Mouse (Mus musculus) heart, postnatal 14 days (tissue): ENCODE measurements at regions not wholly inside any gene's neighbourhood (a gene's known extent, or its start where the extent isn't known, plus 50 kb on each side); places are given as distances from the start of the nearest gene placed in this dataset.
"Not testable (repeated sequence)": the region's sequence is repeated elsewhere in the genome, so short reads cannot be mapped to it uniquely, and the experiment has no call there.

ENCODE experiments used
- DNase-seq, 2 experiments: peaks; one replicate each; pipeline ENCODE4 v3.0.0; 2021 to 2022
- intact Hi-C: fragments of 180-260 bp; cut with DNase I; formaldehyde crosslinking; loops from one replicate; pipeline ENCODE4 v1.15.1; 2025

- peak; percentile 26 to 51 for DNase-seq
- intact Hi-C loops, result no loop called here
Observed at GRCm38 (mm10) chr14:87215099-87215498, 74.1 kb upstream of the Diaph3 start.

GRCm38 (mm10) chr14:87217042-87217441, 76.0 kb upstream of the Diaph3 start:
- intact Hi-C loops, result no loop called here
- DNase-seq, result no peak

GRCm38 (mm10) chr14:87219975-87220374, 78.9 kb upstream of the Diaph3 start:
- no peak for DNase-seq
- intact Hi-C loops, result no loop called here

- no peak for DNase-seq
- intact Hi-C loops, result no loop called here
Observed at GRCm38 (mm10) chr14:87224870-87225269, 83.8 kb upstream of the Diaph3 start.

- intact Hi-C loops, result no loop called here
- no peak for DNase-seq
Observed at GRCm38 (mm10) chr14:87249258-87249657, 108.2 kb upstream of the Diaph3 start.

GRCm38 (mm10) chr14:87255484-87256208, 114.6 kb upstream of the Diaph3 start:
- intact Hi-C loops, result no loop called here

GRCm38 (mm10) chr14:87261726-87262125, 120.7 kb upstream of the Diaph3 start:
- DNase-seq, result no peak
- intact Hi-C loops, result no loop called here

More at GRCm38 (mm10) chr14:87255484-87256208, 114.6 kb upstream of the Diaph3 start:
- no peak for DNase-seq

GRCm38 (mm10) chr14:87264826-87265225, 123.8 kb upstream of the Diaph3 start:
- DNase-seq, result no peak
- intact Hi-C loops, result no loop called here

GRCm38 (mm10) chr14:87266309-87266708, 125.3 kb upstream of the Diaph3 start:
- no peak for DNase-seq
- intact Hi-C loops, result no loop called here

GRCm38 (mm10) chr14:87289266-87289665, 127.2 kb upstream of the Tdrd3 start:
- intact Hi-C loops, DNase-seq: not testable (repeated sequence)

GRCm38 (mm10) chr14:87289708-87290243, 126.7 kb upstream of the Tdrd3 start:
- DNase-seq, result no peak
- intact Hi-C loops, result no loop called here

GRCm38 (mm10) chr14:87295206-87295605, 121.2 kb upstream of the Tdrd3 start:
- intact Hi-C loops, result no loop called here

GRCm38 (mm10) chr14:87297160-87297559, 119.3 kb upstream of the Tdrd3 start:
- no peak for DNase-seq
- intact Hi-C loops, result no loop called here

More at GRCm38 (mm10) chr14:87295206-87295605, 121.2 kb upstream of the Tdrd3 start:
- DNase-seq, result no peak

- intact Hi-C loops, result no loop called here
- no peak for DNase-seq
Observed at GRCm38 (mm10) chr14:87300838-87301237, 115.6 kb upstream of the Tdrd3 start.

- no peak for DNase-seq
- intact Hi-C loops, result no loop called here
Observed at GRCm38 (mm10) chr14:87301564-87301963, 114.9 kb upstream of the Tdrd3 start.

GRCm38 (mm10) chr14:87305481-87305880, 111.0 kb upstream of the Tdrd3 start:
- no peak for DNase-seq
- intact Hi-C loops, result no loop called here

GRCm38 (mm10) chr14:87306011-87306410, 110.4 kb upstream of the Tdrd3 start:
- intact Hi-C loops, result no loop called here
- no peak for DNase-seq

GRCm38 (mm10) chr14:87308016-87308415, 108.4 kb upstream of the Tdrd3 start:
- DNase-seq, result no peak
- intact Hi-C loops, result no loop called here

- intact Hi-C loops, result loop anchor here (10.0 kb wide), 1 partner anchor 638 kb away; no protein-coding TSS in a partner anchor
- DNase-seq, result no peak
Observed at GRCm38 (mm10) chr14:87312318-87312717, 104.1 kb upstream of the Tdrd3 start.

GRCm38 (mm10) chr14:87314999-87315732, 101.3 kb upstream of the Tdrd3 start:
- DNase-seq, result peak; percentile 43 to 65
- intact Hi-C loops, result loop anchor here (5.0 to 10.0 kb wide), 2 partner anchors 137 to 640 kb away; no protein-coding TSS in a partner anchor

- no peak for DNase-seq
- intact Hi-C loops, result no loop called here
Observed at GRCm38 (mm10) chr14:87327841-87328240, 88.6 kb upstream of the Tdrd3 start.
